Mouse (Mus musculus): ENCODE data around the gene Cfap74.

Cfap74 gene

DNA sequence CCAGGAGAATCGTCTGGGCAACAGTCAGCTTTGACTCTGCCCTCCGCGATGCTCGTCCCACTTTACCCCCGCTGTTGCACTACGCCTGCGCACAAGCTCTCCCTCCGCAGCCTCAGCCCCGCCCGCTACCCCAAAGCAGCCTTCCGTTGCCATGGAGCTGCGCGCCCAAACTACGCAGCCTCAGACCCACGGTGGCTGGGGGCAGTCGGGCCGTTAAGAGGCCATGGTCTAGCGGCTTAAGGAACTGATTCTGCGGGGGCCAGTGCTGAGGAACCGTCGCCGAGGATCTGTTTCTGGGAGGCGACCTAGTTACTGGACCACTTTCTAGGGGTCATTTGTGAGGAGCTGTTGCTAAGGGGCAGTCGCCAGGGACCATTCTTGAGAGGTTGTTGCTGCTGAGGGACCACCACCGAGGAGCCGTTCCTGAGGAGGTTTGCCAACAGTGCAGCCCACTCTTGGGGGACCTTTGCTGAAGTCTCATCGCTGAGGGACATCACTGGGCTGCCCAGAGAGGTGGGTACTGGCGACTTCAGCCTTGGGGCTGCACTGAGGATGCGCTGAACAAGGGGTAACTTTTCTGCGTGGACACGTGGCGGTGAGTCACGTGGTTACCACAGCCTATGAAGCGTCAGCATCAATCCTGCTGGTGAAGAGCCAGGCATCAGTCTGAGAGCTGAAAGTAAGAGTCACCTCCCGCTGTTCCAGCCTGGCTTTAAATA is at the start of gene Cfap74:
Gene Cfap74 (plus strand): TSS at position 133 of the 719 bp plus-strand sequence.
- DNase-seq (ENCODE audit: low spot score in 2 of 2): peak; percentile 93 to 94

GRCm38 (mm10) chr4:155359560-155360464 is 49.2 kb upstream of the Cfap74 start:
- no peak for DNase-seq (ENCODE audit: low spot score in 2 of 2)

- DNase-seq (ENCODE audit: low spot score in 2 of 2): no peak
Measured at GRCm38 (mm10) chr4:155360856-155361255, 48.1 kb upstream of the Cfap74 start.

DNA sequence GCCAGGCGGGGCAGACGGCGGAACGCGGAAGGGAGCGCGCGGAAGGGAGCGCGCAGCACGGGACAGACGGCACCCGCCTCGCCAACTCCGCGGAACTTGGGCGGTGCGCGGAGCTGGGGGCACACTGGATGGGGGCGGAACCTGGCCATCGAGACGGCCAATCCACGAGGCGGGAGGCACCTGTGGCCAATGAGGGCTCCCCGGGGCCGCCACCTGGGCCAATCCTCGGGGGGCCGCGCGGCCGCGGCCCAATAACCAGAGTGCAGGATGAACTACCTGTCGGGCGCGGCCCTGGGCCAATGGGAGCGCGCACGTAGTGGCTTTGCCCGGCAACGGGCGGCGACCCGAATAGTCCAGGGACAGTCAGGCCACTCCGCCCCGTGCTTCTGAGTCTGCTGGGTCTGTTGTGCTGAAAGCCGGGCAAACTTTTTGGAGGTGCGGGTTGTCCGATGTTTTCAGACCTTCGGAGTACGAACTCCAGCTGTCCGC is 47.6 kb upstream of the Cfap74 start, which contains the start of gene Prkcz:
Gene Prkcz (minus strand): TSS at position 59 of the 489 bp plus-strand sequence.
- DNase-seq (ENCODE audit: low spot score in 2 of 2): peak; percentile 69 to 70

DNA sequence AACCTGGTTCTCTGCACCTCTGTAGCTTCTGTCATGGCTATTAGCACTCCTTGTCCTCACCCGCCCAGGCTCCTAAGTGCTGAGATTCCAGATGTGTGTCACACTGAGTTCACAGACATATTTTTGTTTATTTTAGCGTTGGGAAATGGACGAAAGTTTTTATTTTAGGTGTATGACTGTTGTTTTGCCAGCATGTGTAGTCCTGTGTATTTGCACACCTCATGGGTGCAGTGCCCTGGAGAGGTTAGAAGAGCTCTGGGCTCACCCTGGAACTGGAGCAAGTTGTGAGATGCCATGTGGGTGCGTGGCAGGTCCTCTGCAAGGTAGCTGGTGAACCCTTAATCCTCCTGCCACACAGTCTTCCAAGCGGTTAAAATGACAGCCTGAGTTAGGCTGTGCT is 46.5 kb upstream of the Cfap74 start:
- no peak for DNase-seq (ENCODE audit: low spot score in 2 of 2)

DNA sequence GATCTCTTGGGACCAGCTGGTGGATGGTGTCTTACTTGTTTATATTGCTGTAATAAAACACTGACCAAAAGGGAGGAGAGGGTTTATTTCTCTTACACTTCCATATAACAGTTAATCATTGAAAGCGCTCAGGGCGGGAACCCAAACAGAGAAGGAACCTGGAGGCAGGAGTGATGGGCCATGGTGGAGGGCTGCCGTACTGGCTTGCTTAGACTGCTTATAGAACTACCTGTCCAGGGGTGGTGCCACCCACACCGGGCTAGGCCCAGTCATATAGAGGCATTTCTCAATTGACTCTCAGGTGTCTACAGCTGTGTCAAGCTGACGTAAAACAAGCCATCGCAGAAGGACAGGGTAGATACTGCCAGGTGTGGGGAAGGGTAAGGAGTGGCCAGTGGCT is 42.2 kb upstream of the Cfap74 start:
- no peak for DNase-seq (ENCODE audit: low spot score in 2 of 2)

DNA sequence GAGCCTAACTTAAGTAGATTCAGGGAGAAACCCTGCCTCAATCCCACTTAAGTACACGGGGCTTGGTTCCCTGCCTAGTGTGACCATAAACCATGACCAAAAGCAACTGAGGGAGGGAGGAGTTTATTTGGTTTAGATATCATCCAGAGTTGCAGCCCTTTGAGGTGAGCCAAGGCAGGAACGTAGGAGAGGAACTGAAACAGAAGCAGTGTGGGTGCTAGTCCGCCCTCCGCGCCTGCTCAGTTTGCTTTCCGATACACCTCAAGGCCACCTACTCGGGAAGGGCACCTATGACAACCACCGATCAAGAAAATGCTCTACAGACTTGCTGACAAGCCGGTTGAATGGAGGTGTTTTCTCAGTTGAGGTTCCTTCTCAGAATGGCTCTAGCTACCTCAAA is 41.3 kb upstream of the Cfap74 start:
- no peak for DNase-seq (ENCODE audit: low spot score in 2 of 2)

DNA sequence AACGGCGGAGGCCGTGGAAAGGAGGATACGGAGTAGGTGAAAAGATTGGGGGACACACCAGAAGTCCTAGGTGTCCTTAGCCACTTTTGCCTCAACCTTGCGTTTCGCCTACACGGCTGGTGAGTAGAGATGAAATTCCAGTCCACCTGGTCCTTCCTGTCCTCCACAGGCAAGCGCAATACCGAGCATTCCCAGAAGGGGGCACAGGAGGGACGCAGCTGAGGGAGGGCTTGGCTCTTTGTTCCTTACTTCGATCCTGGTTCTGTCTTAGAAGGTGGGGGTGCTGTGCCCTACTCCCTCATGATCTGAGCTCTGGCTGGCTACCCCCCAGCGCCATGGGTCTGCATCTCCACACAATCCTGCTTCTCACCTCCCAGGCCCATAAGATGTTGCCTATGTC is 40.3 kb upstream of the Cfap74 start:
- peak; percentile 60 to 83 for DNase-seq (ENCODE audit: low spot score in 2 of 2)

DNA sequence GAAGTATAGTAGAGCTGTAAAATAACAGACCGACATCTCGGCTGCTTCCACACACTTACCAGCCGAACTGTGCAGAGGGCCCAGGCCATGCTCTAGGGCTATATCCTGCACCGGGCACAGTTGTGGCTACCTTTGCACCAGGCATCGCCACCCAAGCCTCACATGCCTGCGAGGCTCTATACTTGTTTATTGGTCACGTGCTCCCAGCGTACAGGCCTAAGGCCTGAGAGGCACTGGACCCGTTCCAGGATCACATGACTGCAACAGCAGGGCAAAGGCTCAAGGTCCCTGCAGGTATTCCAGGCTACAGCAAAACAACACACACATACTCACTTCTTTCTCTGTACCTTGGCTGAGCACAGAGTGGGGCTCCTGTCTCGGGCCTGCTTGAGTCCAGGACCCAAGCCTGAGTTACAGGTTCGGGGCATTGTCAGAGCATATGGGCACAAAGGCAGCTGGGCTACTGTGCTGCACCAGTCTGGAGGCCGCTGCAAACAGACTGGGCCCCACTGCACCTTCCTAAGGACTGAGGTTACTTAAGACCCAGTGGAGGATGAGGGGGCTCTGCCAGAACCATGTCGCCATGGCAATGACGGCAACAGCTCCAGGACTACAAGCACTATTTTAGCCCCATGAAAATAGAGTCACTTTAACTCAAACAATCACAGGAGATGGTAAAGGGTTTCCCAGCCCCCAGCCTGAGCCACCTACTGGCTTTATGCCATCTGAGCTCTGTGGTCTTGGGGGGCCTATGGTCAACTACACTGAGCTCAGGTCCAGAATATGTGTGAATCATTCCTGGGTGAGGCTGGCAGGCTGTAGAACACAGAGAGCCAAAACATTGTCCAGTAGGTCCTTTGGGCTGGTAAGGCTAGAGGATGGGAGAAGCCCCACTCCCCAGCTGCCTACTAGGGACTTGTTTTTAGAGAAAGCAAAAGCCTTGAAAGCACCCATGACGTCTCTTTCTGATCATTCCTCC is 38.0 kb upstream of the Cfap74 start:
- peak; percentile 55 to 65 for DNase-seq (ENCODE audit: low spot score in 2 of 2)

DNA sequence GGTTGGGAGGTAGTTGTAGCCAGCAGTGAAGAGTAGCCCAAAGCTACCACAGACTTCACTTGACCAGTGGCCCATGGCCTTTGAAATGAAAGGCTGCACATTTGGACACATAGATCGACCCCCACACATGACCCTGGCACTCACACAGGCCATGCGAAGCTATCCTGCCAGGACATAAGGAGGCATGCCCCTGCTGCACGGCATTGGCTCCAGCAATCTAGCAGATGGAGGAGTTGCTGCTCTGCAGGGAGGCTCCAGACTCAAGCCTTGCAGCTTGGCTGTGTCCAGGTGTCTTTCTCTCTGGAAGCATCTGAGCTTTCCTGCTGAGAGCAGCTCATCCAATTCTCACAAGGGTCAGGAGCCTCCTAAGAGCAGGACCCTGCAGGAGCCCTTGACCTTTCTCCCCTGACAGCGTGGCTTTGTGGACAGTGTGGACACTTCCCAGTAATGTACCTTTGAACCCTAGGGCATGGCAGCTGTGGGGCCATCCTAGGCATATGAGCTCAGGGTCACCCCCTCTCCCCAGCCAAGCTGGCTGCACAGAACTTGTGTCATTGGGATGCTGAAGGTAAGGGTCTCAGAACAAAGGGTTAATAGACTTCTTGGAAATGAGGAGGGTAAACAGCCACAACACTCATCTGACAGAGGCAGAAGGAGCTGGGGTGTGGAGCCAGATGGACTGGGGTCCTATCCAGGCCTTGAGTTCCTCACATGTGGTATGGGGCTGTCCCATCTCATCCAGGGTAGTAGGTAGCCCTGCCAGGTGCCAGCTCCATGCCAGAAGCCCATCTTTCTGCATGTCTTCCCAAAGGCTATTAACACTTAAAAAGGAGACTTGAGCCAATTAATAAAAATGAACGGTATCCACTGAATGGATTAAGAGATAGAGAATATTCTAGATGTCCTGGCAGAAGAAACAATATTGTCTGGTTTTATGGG is 36.9 kb upstream of the Cfap74 start:
- DNase-seq (ENCODE audit: low spot score in 2 of 2): no peak

- DNase-seq (ENCODE audit: low spot score in 2 of 2): no peak
Measured at GRCm38 (mm10) chr4:155381974-155382373, 27.0 kb upstream of the Cfap74 start.

DNA sequence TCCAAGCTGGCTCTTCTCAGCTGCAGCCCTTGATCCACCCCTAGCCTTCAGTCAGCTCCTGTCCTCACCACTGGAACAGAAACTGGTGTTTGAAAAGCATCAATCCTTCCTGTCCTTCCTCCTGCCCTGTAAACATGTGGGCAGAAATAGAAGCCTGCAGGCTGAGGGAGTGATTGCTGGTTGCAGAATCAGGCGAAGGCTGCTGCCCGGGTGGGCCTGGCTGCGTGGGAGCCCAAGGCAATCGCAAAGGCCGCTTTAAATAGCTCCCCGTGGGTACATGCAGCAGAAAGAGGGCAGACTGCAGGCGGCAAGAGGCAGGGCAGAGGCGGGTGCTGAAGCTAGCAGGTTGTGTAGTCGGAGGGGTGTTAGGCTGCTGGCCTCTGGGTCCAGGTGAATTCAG is 26.2 kb upstream of the Cfap74 start:
- DNase-seq (ENCODE audit: low spot score in 2 of 2): peak; percentile 64 to 69

GRCm38 (mm10) chr4:155383326-155383725 is 25.7 kb upstream of the Cfap74 start:
- no peak for DNase-seq (ENCODE audit: low spot score in 2 of 2)

DNA sequence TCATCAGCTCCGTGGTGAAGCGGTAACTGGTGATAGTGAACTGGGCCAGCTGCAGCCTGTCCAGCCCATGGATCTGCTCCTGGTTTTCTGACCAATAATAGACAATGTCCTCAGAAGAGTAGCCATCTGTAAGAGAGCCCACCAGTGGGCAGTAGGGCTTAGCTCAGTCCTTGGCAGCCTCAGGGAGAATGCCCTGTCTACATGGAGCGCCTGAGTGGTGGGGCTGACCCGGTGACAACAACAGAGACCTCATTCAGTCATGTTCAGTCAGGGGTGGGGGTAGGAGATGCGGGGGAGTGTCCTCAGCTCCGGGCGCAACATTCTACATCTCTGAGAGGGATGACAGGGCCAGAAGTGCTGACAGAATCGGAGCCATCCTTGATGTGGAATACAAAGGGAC is 21.8 kb upstream of the Cfap74 start:
- no peak for DNase-seq (ENCODE audit: low spot score in 2 of 2)

GRCm38 (mm10) chr4:155395471-155395870 is 13.5 kb upstream of the Cfap74 start:
- peak; percentile 64 to 71 for DNase-seq (ENCODE audit: low spot score in 2 of 2)

GRCm38 (mm10) chr4:155396751-155397150 is 12.2 kb upstream of the Cfap74 start:
- no peak for DNase-seq (ENCODE audit: low spot score in 2 of 2)

DNA sequence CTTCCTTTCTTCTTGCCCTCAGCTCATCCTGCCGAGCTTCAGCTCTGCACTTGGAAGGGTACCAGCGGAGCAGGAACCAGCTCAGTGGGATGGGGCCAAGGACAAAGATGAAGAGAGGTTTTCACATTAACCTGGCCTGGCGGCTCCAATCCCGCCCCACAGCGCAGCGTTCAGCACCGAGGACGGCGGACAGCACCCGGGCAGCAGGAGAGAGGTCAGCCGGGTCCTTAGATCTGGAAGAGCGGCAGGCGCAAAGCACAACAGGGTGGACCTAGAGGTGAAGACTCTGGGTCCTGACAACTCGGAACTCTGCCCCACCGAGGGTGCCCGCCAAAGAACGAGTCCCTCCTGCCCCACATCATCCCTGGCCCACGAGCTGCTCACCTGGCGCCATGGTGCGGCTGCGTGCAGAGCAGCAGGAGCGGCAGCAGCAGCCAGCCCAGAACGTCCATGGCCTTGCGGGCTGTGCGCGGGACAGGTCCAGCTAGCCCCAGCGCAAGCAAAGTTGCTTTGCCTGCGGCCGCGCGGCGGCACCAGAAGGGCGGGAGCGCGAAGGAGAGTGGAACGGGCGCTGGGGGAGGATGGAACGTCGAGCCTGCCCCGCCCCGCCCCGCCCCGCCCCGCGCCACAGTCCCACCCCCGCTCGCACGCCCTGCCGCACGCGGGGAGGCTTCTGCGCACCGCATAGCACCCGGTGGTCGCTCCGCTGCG is 11.3 kb upstream of the Cfap74 start, which contains the start of gene Gabrd:
Gene Gabrd (minus strand): TSS at position 602 of the 711 bp plus-strand sequence.
- peak; percentile 56 to 64 for DNase-seq (ENCODE audit: low spot score in 2 of 2)

- DNase-seq (ENCODE audit: low spot score in 2 of 2): no peak
Measured at GRCm38 (mm10) chr4:155398222-155398540, 10.8 kb upstream of the Cfap74 start.

- DNase-seq (ENCODE audit: low spot score in 2 of 2): no peak
Measured at GRCm38 (mm10) chr4:155401121-155401520, 7.9 kb upstream of the Cfap74 start.

DNA sequence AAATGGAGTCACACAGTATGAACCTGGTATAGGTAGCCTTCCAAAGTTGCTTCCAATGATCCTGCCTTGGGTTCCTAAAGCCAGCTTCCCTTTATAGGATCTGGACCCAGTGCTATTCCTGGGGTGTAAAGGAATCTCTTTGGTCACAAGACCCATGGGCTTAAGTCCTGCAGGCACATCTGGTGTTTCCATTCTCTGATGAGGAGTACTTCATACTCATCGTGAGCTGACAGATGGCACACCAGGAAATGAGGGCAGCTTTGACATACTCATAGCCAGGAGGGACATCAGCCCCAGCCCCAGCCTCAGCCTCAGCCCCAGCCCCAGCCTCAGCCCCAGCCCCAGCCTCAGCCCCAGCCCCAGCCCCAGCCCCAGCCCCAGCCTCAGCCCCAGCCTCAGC is 6.5 kb upstream of the Cfap74 start:
- no peak for DNase-seq (ENCODE audit: low spot score in 2 of 2)

All from right cerebral cortex, postnatal 10 days (tissue).